Mouse (Mus musculus): ENCODE measurements around the gene Dync1i2. TPM values are rescaled to one million over a fixed set of nuclear protein-coding genes. Genes with fewer than 3 reads are reported as not detected.
A peak's percentile ranks its signal among the peaks of the same experiment; 100 is the strongest.

Dync1i2 gene
- 43.3 and 47.7 TPM in 2 replicates for polyA plus RNA-seq (2012; ENCODE audit: insufficient read depth, insufficient read length, missing spikeins)

DNA sequence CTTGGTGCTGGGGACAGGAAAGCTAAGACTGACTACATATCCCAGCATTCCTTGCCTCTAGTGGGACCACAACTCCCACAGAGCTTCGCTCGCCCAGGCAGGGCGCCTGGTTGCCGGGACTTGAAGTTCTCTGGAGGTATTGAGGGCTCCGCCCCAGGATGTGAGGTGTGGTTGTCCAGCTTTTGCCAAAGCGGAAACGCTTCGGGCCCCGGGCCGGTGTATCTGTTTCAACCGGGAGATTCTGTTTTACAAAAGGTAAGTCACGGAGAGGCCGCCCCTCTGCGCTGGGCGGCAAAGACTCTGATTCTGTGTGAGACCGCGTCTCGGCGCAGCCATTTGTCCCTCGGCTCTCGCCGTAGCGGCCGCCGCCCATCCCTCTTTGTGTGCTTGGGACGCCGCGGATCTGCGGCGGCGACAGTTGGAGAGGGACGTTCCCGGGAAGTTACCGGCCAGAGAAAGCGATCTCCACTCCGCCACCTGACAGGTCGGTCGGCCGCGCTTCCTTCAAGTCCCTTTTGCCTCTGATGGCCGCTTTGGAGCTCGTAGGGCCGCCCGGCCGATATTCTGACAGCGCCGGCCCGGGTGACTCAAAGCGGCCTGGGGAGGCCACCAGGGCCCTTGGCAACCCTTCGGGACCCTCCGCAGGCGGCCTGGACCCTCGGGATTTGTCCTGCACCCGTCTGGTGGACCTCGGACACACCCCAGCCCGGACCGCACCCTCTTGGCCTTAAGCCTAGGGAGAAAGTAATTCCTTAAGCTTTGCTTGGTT, at the start of gene Dync1i2:
Gene Dync1i2 (plus strand): TSS at position 116 of the 769 bp plus-strand sequence.
- H3K4me3 ChIP-seq (ENCODE audit: insufficient read depth, low read depth, low read length) = peak within 1 kb of the TSS; percentile 95
- peaks cover 2% of the 10 kb centered on the region; the same call in 1 of the 2 replicates for H3K4me1 ChIP-seq (ENCODE audit: control insufficient read depth, insufficient read depth, insufficient read length, low read length)
- peak within 1 kb of the TSS; percentile 95 for H3K27ac ChIP-seq (replicated peaks; ENCODE audit: low read depth, low read length)

DNA sequence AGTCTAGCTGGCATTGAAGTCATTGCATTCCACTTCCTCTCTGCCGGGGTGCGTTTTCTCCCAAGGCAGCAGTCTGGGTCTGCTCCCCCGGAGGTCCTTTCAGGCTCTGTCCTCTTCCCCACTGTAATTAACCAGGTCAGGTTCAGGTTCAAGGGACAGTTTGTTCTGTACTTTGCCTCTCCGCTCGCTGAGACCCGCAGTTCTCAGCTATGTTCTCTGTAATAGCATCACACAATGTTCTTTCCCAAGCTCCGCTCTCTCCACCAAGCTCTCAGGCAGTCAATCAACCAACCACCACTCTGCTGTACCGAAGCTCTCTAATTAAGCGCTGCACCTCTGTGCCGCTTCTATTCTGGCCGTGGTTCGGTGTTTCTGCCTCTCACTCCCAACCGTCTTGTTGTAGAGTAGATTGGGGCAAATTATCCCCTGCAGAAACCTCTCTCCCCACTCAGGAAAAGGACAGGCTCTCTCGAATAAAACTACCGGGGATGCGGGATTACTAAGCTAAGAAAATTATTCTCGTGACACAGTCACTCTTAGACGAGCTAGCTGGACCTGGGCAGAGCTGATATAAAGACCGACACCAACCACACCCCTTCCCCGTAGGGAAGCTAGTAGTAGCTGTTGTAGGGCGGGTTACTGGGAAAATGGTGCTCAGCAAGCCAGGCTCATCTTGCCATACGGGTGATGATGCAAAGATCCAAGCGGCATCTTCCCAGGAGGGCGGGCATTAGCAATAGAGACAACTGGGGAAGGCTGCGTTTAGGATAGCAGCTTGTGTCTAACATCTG, 48.5 kb upstream of the Dync1i2 start:
- Histone ChIP-seq H3K4me1 (ENCODE audit: control insufficient read depth, insufficient read depth, insufficient read length, low read length) (no peaks in the 10 kb centered on the region), H3K4me3 (ENCODE audit: insufficient read depth, low read depth, low read length) (no peak overlapping the region), H3K27ac (replicated peaks; ENCODE audit: low read depth, low read length) (no peak overlapping the region)

DNA sequence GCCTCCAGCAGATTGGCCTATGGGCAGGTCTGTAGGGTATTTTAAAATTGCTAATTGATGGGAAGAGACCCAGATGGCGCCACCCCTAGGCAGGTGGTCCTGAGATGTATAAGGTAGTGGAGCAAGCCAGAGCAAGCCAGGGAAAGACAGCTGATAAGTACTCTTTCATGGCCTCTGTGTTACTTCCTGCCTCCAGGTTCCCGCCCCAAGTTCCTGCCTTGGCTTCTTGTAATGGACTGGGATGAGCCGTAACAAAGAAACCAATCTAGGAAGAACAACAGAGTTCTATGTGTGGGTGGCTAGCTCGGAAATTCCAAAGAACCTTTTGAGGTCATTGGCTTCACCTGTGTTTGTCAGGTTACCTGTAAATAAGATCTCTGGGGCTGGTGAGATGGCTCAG, 44.3 kb upstream of the Dync1i2 start:
- Histone ChIP-seq H3K4me3 (ENCODE audit: insufficient read depth, low read depth, low read length) (no peak overlapping the region), H3K4me1 (ENCODE audit: control insufficient read depth, insufficient read depth, insufficient read length, low read length) (no peaks in the 10 kb centered on the region), H3K27ac (replicated peaks; ENCODE audit: low read depth, low read length) (no peak overlapping the region)

DNA sequence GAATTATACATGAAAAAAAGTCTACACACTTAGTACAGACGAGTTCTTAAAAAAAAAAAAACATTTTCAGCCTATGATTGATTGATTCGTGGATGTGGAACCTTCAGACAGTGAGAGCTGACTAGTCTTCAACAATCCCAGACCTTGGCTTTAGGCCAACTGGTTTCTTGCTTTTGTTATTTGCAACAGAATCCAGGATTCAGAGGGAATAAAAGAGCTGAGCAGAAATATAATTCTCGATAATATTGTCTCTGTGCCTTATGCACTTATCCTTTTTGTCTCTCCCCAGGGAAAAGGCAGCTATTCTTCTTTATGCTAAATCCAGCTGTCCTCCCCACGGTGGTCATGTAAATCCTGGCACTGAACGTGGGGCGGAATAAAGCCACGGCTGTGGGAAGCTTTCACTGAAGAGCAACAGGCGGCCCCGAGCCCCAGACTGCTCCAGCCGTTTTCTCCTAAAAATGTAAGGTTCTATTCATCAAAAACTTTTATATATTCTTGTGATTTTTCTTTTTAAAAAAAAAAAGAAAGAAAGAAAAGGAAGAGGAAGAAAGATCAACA, 43.0 kb upstream of the Dync1i2 start:
- H3K4me1 ChIP-seq (ENCODE audit: control insufficient read depth, insufficient read depth, insufficient read length, low read length) = no peaks in the 10 kb centered on the region
- no peak overlapping the region for H3K4me3 ChIP-seq (ENCODE audit: insufficient read depth, low read depth, low read length)
- no peak overlapping the region for H3K27ac ChIP-seq (replicated peaks; ENCODE audit: low read depth, low read length)

DNA sequence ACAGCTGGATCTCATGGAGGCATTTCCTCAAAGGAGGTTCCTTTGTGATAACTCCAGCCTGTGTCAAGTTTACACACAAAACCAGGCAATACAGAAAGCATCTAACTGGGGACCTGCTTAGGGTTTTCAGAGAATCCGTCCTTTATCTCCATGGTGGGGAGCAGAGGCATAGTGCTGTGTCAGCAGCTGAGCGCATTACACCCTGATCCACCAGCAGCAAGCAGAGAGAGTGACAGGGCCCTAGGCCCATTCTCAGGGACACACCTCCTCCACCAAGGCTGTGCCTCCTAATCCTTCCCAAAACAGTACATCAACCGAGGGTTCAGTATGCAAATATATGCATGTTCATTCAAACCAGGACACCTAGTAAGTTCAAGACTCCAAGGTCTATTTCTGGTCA, 38.5 kb upstream of the Dync1i2 start:
- no peaks in the 10 kb centered on the region for H3K4me1 ChIP-seq (ENCODE audit: control insufficient read depth, insufficient read depth, insufficient read length, low read length)

DNA sequence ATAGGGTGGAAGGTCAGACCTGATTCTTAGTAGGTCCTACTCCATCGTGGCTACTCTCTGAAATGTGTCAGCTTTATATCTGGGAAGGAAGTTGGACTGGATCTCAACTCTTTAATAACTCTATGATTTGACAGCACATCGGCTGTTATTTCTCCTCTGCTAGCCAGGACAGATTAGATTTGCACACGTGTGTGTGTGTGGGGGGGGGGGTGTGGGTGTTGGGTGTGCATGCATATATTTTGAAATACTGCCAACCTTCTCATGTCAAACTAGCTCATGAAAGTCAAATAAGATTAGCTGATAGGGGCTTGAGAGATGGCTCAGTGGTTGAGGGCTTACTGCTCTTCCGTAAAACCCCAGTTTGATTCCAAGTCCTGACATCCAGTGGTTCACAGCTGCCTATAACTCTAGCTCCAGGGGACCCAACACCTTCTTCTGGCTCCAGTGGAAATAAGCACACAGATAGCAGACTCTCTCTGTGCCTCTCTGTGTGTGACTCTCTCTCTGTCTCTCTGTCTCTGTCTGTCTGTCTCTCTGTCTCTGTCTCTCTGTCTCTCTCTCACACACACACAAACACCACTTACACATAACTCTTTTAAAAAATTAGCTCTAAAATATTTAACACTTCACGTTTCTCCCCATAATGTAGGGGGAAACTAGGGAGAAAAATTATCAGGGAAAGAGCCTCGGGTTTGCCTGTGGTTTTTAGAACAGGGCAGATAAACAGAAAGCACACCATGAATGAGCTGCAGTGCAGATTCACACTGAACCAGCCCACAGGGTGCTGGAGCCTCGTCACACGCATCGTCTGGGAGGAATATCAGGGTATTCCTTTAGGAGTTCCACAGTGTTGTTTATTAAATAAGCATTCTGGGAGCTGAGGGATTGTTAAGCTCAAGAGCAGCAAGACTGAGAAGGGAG, 34.9 kb upstream of the Dync1i2 start:
- no peaks in the 10 kb centered on the region for H3K4me1 ChIP-seq (ENCODE audit: control insufficient read depth, insufficient read depth, insufficient read length, low read length)
- H3K4me3 ChIP-seq (ENCODE audit: insufficient read depth, low read depth, low read length) = no peak overlapping the region
- H3K27ac ChIP-seq (replicated peaks; ENCODE audit: low read depth, low read length) = no peak overlapping the region

More for the DNA sequence above, 38.5 kb upstream of the Dync1i2 start:
- Histone ChIP-seq H3K27ac (replicated peaks; ENCODE audit: low read depth, low read length) (no peak overlapping the region), H3K4me3 (ENCODE audit: insufficient read depth, low read depth, low read length) (no peak overlapping the region)

DNA sequence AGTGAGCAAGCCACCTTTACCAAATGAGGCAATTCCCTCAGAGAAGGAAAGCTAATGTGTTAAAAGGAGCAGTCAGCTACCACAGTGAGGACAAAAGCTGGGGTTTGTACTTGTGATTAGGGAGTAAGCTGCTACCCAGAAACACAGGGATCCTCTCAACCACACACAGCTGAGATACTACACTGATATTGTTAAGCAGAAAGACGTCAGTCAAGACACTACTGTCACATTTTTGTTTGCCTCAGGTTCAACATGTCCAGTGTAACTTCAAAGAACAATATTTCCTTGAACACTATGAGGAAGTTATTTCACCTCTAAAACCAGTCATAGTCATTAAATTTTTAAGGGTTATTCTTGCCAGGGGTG, 34.3 kb upstream of the Dync1i2 start:
- Histone ChIP-seq H3K27ac (replicated peaks; ENCODE audit: low read depth, low read length) (no peak overlapping the region), H3K4me3 (ENCODE audit: insufficient read depth, low read depth, low read length) (no peak overlapping the region), H3K4me1 (ENCODE audit: control insufficient read depth, insufficient read depth, insufficient read length, low read length) (no peaks in the 10 kb centered on the region)

DNA sequence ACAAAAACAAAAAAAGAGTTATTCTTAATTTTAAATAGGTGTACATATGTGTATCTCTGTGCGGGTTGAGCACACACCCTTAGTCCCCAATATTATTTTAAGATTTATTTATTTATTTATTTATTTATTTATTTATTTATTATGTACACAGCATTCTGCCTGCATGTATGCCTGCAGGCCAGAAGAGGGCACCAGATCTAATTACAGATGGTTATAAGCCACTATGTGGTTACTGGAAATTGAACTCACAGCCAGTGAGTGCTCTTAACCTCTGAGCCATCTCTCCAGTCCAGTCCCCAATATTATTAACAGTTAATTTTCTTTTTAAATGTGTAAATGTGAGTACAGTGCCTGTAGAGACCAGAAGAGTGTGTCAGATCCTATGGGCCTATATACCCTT, 33.7 kb upstream of the Dync1i2 start:
- H3K4me3 ChIP-seq (ENCODE audit: insufficient read depth, low read depth, low read length) = no peak overlapping the region
- H3K27ac ChIP-seq (replicated peaks; ENCODE audit: low read depth, low read length) = no peak overlapping the region
- H3K4me1 ChIP-seq (ENCODE audit: control insufficient read depth, insufficient read depth, insufficient read length, low read length) = no peaks in the 10 kb centered on the region

DNA sequence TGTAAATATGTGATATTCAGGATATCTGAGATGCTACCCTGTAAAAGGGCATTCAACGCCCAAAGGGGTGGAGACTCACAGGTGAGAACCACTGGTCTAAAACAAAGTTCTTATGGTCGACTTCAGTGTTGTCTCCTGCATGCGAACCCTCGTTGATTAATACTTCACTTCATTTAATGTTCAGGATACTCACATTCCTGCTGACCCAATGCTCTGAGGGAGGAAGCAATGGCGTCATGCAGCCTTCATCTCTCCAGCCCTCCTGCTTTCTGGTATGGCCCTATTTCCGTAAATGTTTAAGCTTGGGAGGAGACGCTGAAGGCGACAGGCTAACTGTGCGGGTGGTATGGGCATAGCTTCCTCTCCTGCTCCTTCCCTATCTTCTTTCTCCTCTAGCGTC, 31.8 kb upstream of the Dync1i2 start:
- no peaks in the 10 kb centered on the region for H3K4me1 ChIP-seq (ENCODE audit: control insufficient read depth, insufficient read depth, insufficient read length, low read length)
- H3K27ac ChIP-seq (replicated peaks; ENCODE audit: low read depth, low read length) = no peak overlapping the region
- H3K4me3 ChIP-seq (ENCODE audit: insufficient read depth, low read depth, low read length) = no peak overlapping the region

DNA sequence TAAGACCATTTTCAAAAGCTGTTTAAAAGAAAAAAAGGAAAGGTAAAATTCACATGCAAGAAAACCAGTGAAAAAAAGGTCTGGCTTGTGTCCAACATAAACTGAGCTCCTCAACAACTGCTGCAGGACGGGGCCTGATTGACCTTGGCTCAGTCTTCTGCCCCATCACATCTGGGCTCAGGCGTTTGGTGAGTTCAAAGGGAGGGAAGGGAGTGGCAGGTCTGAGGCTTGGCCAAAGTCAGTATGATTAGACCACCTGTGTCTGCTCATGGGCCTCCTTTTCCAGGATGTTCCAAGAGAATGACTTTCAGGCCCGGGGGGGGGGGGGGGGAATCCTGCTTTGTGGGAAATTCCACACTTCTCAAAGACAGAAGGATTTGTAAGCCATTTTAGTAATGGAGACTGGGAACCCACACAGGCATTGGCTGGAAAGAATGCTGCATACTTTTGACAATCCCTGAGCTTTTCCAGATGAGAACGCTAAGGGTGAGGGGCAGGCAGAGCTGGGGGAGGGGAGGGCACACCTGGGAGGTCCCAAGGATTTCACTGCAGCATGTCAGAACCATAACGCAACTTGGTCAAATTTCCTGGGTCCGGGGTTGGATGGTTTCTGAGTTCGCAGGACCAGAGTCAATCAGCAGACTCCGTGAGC, 30.8 kb upstream of the Dync1i2 start:
- Histone ChIP-seq H3K27ac (replicated peaks; ENCODE audit: low read depth, low read length) (no peak overlapping the region), H3K4me3 (ENCODE audit: insufficient read depth, low read depth, low read length) (no peak overlapping the region), H3K4me1 (ENCODE audit: control insufficient read depth, insufficient read depth, insufficient read length, low read length) (no peaks in the 10 kb centered on the region)

DNA sequence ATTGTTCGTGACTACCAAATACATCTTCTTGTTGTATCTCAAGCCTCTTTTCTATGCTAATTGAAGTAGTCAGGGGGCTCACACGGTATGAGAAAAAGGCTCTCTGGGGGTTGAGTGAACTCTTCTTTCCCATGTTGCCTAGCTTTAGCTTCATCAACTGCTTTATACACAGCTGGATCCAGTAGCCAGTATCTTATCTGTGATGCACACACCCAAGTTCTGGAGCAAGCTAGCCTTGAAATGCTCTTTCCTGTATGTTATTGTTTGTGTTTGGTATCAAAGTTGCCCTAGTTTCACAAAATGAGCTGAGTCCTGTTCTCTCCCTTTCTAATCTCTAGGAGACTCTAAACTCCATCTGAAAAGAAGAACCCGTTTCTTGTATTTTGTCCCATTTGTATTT, 23.6 kb upstream of the Dync1i2 start:
- no peak overlapping the region for H3K4me3 ChIP-seq (ENCODE audit: insufficient read depth, low read depth, low read length)
- H3K27ac ChIP-seq (replicated peaks; ENCODE audit: low read depth, low read length) = no peak overlapping the region
- no peaks in the 10 kb centered on the region for H3K4me1 ChIP-seq (ENCODE audit: control insufficient read depth, insufficient read depth, insufficient read length, low read length)

DNA sequence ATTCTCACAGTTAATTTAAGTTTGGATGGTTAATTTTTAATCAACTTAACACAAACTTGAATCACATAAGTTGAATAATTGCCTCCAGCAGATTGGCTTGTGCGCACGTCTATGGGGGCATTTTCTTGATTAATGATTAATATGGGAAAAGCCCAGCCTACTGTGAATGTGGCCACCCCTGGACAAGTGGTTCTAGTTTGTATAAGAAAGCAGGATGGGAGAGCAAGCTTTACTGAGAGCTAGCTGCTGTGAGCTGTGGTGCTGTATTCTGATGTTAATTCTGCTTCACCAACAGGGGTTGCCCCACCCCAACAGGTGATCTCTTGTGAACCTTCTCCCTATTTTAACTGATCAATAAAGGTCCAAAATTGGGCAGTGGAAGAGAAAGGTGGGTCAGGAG, 22.6 kb upstream of the Dync1i2 start:
- Histone ChIP-seq H3K27ac (replicated peaks; ENCODE audit: low read depth, low read length) (no peak overlapping the region), H3K4me1 (ENCODE audit: control insufficient read depth, insufficient read depth, insufficient read length, low read length) (no peaks in the 10 kb centered on the region), H3K4me3 (ENCODE audit: insufficient read depth, low read depth, low read length) (no peak overlapping the region)

DNA sequence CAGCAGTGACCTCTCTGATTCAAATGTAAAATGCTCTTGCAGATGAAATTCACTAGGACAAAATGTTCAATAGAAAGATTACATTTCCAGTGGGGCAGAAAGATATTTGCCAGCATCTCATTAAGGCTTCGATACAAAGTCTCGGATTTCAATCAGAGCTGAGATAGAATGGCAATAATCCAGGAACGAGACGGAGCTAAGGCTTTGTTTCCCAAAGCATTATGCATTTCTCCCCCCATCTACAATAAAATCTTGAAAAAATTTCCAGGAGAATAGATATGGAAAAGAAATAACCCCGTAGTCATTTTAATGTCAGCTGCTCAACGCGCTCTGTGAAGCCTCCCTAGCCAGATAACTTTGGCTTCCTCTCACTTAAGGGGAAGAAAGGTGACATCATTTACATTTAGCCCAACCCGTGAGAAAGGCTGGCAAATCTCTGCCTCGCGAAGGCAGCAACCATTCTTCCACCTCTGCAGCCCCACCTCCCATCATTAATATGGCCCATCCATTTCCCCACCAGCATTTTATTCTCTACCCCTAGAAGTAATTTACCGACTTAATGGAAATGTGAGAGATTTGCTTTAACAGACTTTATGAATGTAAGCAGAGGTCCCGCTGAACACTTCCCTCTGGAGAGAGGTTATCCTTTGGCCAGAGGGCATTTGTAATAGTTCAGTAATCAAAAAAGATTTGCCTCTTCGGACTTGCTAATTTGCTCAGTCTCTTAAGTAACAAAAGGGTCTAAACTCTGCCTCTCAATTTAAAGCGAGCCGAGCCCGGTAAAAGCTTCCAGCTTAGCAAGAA, 19.9 kb upstream of the Dync1i2 start:
- no peaks in the 10 kb centered on the region for H3K4me1 ChIP-seq (ENCODE audit: control insufficient read depth, insufficient read depth, insufficient read length, low read length)
- no peak overlapping the region for H3K27ac ChIP-seq (replicated peaks; ENCODE audit: low read depth, low read length)
- H3K4me3 ChIP-seq (ENCODE audit: insufficient read depth, low read depth, low read length) = no peak overlapping the region
